Mouse (Mus musculus) C2C12 (cell line): ENCODE data around the gene Gga2.

Experiments used
- CTCF ChIP-seq: IDR thresholded peaks from one replicate; pipeline ENCODE4 v1.5.1; 2011; ENCODE audit not compliant: control insufficient read depth, insufficient read depth, insufficient read length
- MYOD1 ChIP-seq: IDR thresholded peaks from one replicate; pipeline ENCODE4 v1.6.1; 2011; ENCODE audit warnings: low read depth; ENCODE audit not compliant: control insufficient read depth, insufficient read length
- MYOG ChIP-seq: IDR thresholded peaks from one replicate; pipeline ENCODE4 v1.6.1; 2011; ENCODE audit not compliant: control insufficient read depth, insufficient read length; ENCODE audit errors: extremely low read depth
- USF1 ChIP-seq: IDR thresholded peaks from one replicate; pipeline ENCODE4 v1.6.1; 2011; ENCODE audit warnings: low read depth, mild to moderate bottlenecking, control low read depth, moderate library complexity

DNA sequence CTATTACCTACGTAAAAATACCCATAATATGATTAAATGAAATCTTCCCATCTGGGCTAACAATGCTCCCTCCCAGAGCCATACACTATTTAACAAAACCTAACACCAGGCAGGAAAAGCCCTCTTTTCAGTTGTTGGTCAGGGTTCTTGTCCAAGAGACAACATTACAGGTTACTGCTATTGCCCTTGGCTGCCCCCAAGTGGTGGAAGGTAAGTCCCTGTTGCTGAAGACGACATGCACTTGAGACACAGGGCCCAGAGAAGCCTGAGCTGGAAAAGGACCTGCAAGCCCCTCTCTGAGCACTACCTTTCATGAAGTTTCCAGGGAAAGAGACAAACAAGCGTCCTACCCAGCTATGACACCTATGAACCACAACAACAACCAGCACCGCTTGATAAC, 46.0 kb downstream of the Gga2 start:
- no peak for TF ChIP-seq USF1
- TF ChIP-seq MYOD1: no peak
- TF ChIP-seq CTCF: peak; percentile 19
- TF ChIP-seq MYOG: no peak
